ENCODE assay signal across 17 mouse cellular contexts in genomic region chr19:30105045-30105842, GRCm38 (mm10).
"Had no signal": no experiment of that assay in that cellular context is flagged by ENCODE, and none has a peak within 500 bp of the region (broad histone marks: within the 10 kb centered on the region; RNA-seq: fewer than 3 reads in every experiment).

No protein-coding gene starts in this region.

- H3K9me3 ChIP-seq: limb, embryonic 15.5 days; liver, embryonic 12.5 days; liver, embryonic 15.5 days; midbrain, embryonic 13.5 days had no signal

- H3K4me1 ChIP-seq: limb, embryonic 12.5 days; limb, embryonic 15.5 days had no signal

- ATAC-seq: liver, embryonic 12.5 days; midbrain, embryonic 13.5 days; midbrain, embryonic 16.5 days had no signal

- H3K4me3 ChIP-seq: limb, embryonic 12.5 days; limb, embryonic 15.5 days; liver, embryonic 12.5 days; liver, embryonic 15.5 days; midbrain, embryonic 10.5 days; midbrain, embryonic 13.5 days; myocyte; neural tube, embryonic 13.5 days had no signal

- H3K27me3 ChIP-seq: limb, embryonic 12.5 days; limb, embryonic 15.5 days; liver, embryonic 12.5 days; liver, embryonic 15.5 days; midbrain, embryonic 13.5 days; neural tube, embryonic 13.5 days had no signal

- H3K4me2 ChIP-seq: limb, embryonic 12.5 days; limb, embryonic 15.5 days; liver, embryonic 12.5 days; liver, embryonic 15.5 days; midbrain, embryonic 13.5 days; neural tube, embryonic 13.5 days had no signal

- H3K27ac ChIP-seq: limb, embryonic 12.5 days; limb, embryonic 15.5 days; liver, embryonic 12.5 days; liver, embryonic 15.5 days; macrophage; midbrain, embryonic 10.5 days; neural tube, embryonic 13.5 days had no signal

- DNase-seq: kidney, adult 18-20 months; kidney, adult 9 months; kidney, postnatal 14 days; kidney, postnatal 4 days; left cerebral cortex, postnatal 4 days; lung, adult 2 months; thymus, postnatal 25 days had no signal

- H3K9ac ChIP-seq: limb, embryonic 12.5 days; limb, embryonic 15.5 days; liver, embryonic 12.5 days; liver, embryonic 15.5 days; midbrain, embryonic 13.5 days; neural tube, embryonic 13.5 days had no signal

- H3K36me3 ChIP-seq: limb, embryonic 15.5 days had no signal
